Mouse (Mus musculus) MEL (cell line): Measurements from ENCODE around the gene Slc30a2.

ENCODE experiments used
- CTCF ChIP-seq, 3 experiments: IDR thresholded peaks in 2 of 3; conservative IDR thresholded peaks in 1 of 3; 2 replicates each; pipeline ENCODE4 v1.5.1; 2011 to 2012; ENCODE audit warnings: low read length in 3 of 3, low read depth in 2 of 3, mild to moderate bottlenecking in 2 of 3, improper control_type of control experiment in 1 of 3, inconsistent platforms in 1 of 3, mixed read lengths in 1 of 3, moderate library complexity in 1 of 3; ENCODE audit not compliant: control insufficient read depth in 1 of 3, insufficient read depth in 1 of 3, poor library complexity in 1 of 3, severe bottlenecking in 1 of 3
- POLR2A ChIP-seq, 2 experiments: IDR thresholded peaks; 2 replicates each; pipeline ENCODE4 v1.6.1; 2011 to 2012; ENCODE audit warnings: low read length in 2 of 2, mild to moderate bottlenecking in 2 of 2, control low read depth in 1 of 2, improper control_type of control experiment in 1 of 2, low read depth in 1 of 2, moderate library complexity in 1 of 2; ENCODE audit not compliant: control insufficient read depth in 1 of 2, insufficient read depth in 1 of 2, poor library complexity in 1 of 2
- POLR2AphosphoS2 ChIP-seq: IDR thresholded peaks from 2 replicates; pipeline ENCODE4 v1.6.1; 2011; ENCODE audit warnings: low read length, improper control_type of control experiment

- TF ChIP-seq POLR2AphosphoS2 (no peak), POLR2A (IDR thresholded peaks at IDR 0.05; ENCODE audit: control insufficient read depth in 1 of 2, insufficient read depth in 1 of 2, low read depth in 1 of 2, low read length in 2 of 2, poor library complexity in 1 of 2) (no peak), CTCF (IDR thresholded peaks at IDR 0.05 in 2 of 3, conservative IDR thresholded peaks at IDR 0.05 in 1 of 3; ENCODE audit: control insufficient read depth in 1 of 3, insufficient read depth in 1 of 3, low read depth in 2 of 3, low read length in 3 of 3, poor library complexity in 1 of 3, severe bottlenecking in 1 of 3) (no peak)
Measured at GRCm38 (mm10) chr4:134310656-134311055, 32.3 kb upstream of the Slc30a2 start.
